Mouse (Mus musculus): ENCODE data around the gene Ccnl2.
A peak's percentile ranks its signal among the peaks of the same experiment; 100 is the strongest.

The Ccnl2 gene

DNA sequence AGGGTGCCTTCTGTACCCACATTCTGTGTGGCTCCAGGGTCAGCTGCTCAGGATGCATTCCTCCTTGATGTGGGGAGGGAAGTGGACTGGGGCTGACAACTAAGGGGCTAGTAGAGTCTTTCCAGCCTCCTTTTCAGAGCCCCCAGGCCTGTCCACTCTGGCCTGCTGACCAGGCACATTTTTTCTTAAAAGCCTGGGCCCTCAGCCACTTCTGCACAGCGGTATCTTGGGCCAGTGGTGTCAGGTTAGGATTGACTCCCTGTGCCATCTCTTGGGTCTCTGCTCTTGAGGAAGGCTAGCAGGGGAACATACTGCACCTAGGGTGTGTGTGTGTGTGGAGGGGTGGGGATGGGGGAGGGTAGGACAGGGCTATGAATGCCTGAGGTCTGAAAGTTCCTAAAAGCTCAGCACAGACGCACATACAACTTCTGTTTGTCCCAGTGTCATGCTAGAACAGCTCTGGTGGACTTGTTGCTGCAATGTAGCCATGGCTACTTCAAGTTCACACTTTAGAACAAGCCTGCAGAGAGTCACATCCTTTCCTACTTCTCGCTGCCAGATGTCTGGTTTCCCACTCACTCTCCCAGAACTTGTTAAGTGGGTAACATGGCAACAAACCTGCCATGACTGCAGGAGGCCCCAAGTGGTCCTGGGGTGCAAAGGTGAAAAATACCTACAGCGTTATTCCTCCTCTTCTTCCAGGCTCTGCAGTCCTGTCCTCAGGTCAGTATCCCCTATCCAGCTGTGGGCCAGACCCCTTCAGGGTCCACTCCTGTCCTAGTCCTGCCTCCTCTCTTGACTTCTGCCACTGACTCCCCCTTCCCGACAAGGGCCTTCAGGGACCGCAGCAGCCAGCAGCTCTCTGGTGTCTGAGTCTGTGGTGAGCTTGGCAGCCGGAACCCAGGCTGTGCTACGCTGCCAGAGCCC, 28.1 kb downstream of the Ccnl2 start:
- peak; percentile 5 for DNase-seq

DNA sequence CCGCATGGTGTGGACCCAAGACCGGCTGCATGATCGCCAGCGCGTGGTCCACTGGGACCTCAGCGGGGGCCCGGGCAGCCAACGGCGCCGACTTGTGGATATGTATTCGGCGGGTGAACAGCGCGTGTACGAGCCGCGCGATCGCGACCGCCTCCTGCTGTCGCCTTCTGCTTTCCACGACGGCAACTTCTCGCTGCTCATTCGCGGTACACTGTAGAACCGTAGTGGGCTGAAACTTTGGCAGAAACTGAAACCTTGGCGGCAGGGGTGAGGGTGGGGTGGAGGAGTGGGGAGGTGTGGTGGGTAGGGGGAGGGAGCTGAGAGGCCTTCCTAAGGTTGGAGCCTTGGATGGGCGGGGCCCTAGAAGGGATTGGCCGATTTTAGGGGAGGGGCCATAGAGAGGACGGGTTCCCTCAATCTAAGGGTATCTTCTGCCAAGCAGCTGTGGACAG, 28.7 kb downstream of the Ccnl2 start:
- DNase-seq: peak; percentile 34

DNA sequence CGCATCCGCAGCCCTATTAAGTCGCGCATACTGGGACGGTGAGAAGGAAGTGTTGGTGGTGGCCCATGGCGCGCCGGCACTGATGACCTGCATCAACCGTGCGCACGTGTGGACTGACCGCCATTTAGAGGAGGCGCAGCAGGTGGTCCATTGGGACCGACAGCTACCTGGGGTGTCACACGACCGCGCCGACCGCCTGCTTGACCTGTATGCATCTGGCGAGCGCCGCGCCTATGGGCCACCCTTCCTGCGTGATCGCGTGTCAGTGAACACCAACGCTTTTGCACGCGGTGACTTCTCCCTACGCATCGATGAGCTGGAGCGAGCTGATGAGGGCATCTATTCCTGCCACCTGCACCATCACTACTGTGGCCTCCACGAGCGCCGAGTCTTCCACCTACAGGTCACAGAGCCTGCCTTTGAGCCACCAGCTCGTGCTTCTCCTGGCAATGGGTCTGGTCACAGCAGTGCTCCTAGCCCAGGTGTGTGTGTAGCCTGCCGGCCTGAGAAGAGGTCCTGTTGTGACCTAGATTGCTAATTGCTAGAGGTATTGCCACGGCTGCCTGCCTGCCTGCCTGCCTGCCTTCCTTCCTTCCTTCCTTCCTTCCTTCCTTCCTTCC, 29.5 kb downstream of the Ccnl2 start:
- DNase-seq: peak; percentile 46

DNA sequence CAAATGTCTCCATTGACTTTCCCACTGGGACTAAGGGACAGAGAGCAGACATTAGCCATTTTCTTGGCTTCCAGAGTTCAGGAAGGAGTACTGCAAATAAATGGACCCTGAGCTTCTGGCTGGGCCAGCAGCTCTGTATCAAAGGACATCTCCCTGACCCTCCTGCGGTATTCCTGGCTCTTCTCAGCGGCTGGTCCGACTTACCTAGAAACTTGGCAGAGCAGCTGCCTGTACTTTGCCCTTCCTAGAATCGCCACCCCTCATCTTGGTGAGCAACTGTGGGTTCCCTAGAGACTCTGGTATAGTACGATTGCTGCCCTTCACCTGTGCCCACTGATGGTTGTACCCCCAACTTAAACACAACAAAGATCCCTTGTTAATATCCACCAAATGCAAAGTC, 30.9 kb downstream of the Ccnl2 start:
- DNase-seq: no peak

DNA sequence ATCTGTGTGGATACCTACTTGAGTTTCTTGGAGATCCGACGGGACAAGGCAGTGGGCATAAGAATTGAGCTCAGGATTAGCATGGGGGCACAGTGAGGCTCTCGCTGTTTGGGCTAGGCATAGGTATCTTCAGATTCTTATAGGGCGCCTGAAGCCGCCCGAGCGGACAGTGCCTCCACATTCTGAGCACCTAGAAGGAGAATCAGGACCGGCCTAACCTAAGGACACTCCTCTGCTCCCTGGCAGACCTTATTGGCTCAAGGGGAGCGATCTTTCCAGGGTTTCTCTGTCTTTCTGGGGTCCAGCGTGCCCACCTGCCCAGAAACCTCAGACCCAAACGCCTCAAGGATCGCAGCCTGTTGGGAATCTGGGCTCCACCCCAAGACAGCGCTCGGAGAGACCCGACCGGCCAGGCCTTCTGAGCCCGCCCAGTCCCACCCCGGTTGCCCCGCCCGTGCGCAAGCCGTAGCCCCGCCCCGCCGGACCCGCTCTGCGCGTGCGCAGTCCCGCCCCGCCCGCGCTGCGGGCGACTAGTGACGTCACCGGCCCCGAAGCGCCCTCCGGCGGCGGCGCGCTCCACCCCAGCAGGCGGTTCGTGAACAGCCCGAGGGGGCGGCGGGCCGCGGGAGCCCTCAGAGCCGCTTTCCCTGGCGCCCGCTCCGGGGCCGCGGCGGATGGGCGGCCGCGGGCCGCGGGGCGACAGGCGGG, 34.7 kb downstream of the Ccnl2 start, which contains the start of gene Dvl1:
Gene Dvl1, plus strand, starts transcription at position 532 of the 708 bp plus-strand sequence.
- peak; percentile 93 for DNase-seq

DNA sequence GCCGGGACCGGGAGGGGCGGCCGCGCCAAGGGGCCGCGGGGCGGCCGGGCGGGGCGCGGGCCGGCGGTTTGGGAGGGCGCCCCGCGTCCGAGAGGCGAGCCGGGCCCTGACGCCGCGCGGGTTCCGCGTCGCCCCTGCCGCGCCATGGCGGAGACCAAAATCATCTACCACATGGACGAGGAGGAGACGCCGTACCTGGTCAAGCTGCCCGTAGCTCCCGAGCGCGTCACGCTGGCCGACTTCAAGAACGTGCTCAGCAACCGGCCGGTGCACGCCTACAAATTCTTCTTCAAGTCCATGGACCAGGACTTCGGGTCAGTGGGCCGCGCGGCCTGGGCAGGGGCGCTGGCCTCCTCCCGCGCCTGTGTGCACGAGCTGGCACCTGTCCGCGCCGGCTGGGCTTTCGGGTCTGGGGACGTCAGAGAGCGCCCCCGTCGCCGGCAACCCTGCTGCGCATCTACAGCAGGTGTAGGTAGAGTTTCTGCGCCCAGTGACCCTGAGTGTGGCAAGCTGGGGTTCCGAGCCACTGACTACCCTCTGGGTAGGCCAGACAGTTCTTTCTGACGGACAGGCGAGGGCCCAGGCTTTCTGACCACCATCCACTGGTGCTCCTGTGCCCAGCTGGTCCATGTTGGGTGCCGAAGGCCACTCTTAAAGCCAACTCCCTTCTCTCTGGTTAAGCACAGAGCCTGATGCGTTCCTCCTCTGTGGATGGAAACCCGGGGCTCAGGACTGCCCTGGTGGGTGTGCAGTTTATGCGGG, 35.5 kb downstream of the Ccnl2 start:
- DNase-seq: no peak

DNA sequence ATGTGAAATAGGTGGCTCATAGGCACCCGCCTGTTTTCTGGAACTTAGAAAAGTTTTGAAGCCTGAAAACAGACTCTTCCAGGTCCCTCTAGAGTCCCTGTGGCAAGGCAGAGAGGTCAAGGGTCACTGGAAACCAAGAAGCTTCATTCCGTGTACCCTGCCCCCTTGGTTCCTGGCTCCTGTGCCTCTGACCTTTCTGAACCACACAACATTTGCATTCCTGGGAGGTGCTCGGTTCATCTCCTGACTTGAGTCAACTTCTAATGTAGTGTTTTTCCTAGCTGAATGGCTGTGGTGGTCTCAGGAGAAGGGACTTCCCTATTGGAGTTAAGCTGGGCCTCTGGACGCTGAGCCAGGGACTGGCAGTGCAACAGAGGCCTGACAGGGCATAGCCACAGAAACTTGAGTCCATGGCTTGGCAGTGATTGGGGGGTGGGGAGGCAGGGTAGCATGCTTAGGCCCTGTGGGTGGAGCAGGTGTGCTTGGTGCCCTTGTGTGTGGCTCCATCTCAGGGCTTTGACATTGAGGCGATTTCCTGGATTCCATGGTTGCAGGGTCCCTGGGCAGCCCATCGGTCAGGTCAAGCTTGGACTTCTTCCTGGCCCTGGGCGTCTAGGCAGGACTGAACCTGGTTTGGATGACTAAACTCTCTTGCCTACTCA, 36.3 kb downstream of the Ccnl2 start:
- DNase-seq: no peak

DNA sequence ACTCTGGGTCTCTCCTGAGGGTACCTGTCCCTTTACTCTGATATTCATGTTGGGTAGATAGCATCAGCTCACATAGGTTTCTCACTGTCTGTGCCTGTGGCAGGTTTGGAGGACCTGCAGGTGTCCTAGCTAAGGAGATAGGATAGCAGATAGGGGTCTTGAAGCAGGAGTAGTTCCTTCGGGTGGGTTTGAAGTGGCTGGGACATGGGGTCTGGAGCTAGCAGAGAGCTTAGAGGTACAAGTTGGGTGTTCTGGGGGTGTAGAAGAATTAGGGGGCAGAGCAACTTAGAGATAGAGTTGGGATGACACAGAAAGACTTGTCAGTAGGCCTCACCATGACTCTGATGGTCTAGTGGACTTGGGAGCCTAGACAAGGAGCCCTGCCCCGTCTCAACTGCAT, 37.1 kb downstream of the Ccnl2 start:
- no peak for DNase-seq

DNA sequence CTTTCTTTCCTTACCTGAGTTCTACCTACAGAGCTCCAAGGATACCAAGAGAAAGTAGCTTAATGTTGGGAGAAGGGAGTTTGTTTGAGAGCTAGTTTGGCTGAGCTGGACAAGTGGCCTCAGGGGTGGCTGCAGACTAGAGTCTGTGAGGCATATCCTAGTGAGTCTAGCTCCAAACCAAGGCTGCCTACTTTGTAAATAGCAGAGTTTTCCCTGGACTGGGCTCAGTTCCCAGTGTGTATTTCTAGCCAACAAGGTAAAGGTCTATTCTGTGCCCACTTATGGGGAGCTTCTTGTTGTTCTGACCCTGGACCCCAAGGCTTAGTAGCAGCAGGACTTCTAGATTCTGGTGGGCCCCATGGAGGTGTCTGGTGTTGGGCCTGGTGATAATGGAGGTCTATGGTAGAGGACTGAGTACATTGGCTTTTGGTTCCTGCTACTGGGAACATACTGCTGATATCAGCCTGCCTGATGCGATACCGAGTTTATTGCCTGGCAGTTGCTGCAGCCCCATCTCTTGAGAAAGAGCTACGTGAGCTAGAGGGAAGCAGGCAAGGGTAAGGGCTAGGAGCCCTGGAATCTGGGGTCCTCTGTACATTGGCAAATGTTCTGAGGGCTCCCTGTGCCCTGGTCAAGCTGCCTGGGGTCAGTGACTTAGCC, 37.6 kb downstream of the Ccnl2 start:
- DNase-seq: no peak

DNA sequence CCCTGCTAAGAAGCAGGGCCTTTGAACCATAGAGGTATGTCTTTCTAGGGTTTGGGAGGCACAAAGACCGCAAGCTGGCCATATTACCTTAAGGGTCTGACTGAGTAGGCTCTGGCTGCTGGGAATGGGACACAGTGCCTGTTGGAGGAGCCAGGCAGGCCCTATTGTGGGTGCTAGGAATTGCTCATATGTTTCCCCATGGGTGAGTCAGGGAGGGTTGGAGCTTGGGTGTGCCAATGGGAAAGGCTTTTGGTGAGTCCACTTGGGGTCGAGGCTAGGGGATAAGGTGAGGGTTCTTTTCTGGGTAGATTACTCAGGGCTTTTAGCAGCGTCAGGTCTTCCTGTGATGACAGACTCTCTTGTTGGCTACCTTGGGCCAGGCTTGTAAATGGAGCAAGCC, 39.1 kb downstream of the Ccnl2 start:
- no peak for DNase-seq

DNA sequence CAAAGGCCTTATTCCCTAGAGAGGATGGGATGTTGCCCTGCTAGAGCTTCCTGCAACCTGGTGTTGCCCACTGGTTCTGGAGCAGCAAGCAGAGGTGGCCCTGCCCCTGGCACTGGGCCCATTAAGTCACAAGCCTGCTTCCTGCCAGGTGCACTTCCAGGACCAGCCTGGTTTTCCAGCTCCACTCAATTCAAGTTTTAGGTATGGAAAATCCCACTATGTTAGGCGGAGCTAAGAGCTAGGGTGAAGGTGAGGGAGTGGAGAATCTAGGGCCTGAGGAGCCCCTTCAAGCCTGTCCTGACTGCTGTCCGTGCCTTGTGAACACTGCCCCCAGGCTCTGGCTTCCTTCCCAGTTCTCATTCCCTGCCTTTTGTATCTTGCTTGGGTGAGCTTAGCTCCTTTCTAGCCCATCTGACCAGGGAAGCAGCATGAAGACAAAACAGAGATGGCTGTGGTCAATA, 39.7 kb downstream of the Ccnl2 start:
- DNase-seq: peak; percentile 53

DNA sequence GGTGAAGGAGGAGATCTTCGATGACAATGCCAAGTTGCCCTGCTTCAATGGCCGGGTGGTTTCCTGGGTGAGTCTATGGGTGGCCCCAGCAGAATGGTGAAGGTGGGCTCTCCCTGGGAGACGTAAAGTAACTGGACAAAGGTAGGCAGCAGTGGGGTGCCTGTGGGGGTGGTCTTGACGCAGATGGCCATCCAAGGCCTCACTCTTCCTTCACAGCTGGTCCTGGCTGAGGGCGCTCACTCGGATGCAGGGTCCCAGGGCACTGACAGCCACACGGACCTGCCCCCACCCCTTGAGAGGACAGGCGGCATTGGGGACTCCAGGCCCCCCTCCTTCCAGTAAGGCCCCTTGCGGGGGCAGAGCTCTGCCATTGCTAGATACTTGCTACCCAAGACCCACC, 41.1 kb downstream of the Ccnl2 start:
- DNase-seq: no peak

DNA sequence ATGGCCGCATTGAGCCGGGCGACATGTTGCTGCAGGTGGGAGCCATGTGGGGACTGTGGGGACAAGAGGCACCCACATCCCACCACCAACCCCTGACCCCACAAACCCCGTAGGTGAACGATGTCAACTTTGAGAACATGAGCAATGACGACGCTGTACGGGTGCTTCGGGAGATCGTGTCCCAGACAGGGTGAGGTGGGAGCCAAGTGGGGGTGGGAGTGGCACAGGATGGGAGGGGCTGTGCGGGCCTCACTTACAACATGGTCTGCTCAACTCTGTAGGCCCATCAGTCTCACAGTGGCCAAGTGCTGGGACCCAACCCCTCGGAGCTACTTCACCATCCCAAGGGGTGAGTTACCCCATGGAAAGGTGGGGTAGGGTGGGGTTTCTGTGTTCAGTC, 42.7 kb downstream of the Ccnl2 start:
- no peak for DNase-seq

DNA sequence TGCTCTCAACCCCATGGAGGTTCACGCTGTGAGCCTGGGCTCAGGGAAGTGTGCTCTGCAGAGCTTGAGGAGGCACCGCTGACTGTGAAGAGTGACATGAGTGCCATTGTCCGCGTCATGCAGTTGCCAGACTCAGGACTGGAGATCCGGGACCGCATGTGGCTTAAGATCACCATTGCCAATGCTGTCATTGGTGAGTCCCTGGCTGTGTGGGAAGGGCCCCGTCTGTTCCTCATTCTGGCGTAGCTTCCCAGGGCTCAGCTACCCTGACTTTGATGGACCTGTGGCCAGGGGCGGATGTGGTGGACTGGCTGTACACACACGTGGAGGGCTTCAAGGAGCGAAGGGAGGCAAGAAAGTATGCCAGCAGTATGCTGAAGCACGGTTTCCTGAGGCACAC, 43.8 kb downstream of the Ccnl2 start:
- no peak for DNase-seq

DNA sequence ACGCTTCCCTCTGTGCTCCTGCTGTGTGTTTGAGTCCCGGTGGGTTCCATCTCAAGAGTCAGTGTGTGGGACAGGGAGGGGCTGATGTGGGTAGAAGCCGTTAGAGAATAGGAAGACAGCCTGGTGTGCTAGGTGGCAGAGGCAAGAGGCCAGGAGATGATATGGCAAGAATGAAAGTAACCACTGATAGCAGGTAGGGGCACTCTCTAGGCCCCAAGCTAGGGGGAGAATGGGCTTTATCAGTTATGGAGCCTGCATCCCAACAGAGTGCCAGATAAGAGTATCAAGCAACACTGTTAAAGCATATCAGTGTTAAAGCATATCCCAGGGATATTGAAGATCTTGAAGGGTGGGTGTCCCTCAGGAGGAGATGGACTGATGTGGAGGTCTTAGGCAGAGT, 44.6 kb downstream of the Ccnl2 start:
- DNase-seq: no peak

DNA sequence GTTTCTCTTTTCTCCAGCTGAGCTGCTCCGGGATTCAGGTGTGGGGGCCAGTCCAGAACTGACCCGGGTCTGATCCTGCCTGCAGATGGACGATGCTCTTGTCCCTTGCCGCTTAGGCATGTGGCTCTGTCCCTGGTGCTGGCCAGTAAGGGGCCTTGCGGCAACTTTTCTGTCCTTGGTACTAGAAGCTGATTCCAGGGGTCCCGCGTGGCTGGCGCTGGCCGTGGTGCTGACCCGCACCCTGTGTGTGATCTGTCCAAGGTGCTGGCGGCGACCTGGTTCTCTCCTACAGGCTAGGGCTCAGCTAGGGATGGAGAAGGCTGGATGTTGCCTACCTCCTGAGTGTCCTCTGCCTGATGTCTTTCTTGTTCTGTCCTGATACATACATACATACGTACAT, 47.0 kb downstream of the Ccnl2 start:
- no peak for DNase-seq

DNA sequence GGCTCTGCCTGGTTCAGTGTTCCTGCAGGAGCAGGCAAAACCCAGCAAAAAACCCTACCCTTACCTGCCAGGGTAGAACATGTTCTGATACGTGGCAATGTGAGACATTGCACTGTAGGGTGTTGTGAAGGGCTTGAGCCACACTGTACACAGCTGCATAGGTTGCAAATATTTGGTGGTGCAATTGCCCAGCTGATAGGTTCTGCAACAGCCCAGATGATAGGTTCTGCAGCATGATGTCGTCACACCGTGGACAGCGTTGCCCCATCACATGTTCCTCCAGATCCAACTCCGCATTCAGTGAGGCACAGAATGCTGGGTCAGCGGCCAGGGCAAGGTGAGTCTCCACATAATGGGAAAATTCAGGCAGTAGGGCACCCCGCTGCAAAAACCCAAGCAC, 49.5 kb downstream of the Ccnl2 start:
- DNase-seq: no peak

DNA sequence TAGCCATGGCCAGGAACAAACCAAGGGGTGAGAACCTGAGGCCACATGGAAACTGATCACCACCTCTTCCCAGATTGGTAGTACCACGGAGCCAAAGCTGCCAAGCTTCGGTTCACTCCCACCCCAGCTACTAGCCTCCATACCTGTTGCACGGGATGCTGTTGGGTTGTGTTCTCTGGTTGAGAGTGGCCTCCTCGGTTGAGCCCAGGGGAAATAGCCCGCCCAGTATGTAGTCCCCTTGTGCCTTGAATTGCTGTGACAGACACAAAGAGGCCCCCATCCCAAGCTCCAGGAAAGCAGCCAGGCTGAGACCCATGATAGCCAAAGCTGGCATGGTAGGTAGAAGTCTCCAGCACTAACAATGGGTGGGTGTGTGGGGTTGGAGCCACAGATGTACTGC, 50.7 kb downstream of the Ccnl2 start, which contains the start of gene Tas1r3:
Gene Tas1r3, minus strand, starts transcription at position 362 of the 400 bp plus-strand sequence.
- peak; percentile 6 for DNase-seq

DNA sequence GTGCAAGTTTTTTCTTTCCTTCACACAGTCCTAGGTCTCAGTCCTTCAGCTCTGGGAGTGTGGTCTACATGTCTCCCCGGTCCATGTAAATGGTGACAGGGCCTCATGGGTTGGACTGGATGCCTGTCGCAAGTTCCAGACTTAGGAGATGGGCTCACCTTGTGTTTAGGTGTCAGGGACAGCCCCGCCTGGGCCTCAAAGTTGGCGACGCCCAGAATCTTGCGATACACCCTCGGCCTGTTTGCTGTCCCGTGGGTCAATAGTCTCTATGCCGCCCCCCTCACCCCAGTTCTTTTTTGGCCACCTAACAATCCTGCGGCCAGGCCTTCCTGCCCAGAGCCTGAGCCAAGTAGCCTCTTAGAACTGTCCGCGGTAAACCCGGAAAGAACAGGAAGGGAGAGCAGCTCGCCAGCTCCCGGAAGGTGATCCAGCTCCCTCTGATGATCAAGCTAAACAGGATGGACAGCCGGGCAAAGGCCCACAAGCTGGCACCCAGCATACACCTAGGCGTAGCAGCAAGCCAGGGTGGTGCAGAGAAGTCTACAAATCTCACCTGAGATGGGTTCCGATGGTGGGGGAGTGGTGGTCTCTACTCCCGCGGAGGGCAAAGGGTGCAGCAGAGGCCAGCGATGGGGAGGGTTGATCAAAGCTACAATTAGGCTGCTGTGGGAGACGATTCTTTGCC, 56.5 kb downstream of the Ccnl2 start:
- DNase-seq: no peak

DNA sequence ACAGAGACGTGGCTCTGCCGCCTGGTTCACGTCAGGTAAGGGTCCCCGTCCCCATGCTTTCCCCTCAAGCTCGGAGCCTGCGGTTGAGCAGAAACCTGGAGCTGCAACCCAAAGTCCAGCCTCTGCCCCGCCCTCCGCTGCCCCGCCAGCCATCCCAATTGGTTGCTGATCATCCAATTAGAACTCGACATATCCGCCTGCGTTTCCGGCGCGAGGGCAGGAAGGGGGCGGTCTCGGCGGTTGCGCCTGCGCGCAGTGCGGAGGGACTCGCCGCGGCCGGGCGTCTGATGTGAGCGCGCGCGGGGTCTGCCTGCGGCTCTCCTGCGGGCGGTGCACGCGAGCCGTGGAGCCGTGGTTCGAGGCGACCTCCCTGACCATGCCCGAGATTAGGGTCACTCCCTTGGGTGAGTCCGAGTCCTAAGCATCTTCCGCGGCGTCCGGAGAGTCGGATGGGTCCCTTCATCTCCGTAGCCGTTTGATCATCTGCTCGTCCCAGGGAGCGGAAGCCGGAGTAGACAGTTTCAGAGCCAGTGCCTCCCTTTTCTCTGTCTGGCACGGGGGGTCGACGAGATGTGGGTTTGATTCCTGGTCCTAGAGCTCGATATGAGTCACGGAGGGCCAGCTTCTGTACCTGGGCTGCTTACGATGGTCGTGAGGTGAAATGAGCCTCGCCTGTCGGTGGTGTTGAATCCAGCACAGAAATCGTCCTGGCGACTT, 57.2 kb downstream of the Ccnl2 start, which contains the start of the genes Cptp and Ints11:
Gene Cptp, minus strand, starts transcription at position 124 of the 717 bp plus-strand sequence.
Gene Ints11, plus strand, starts transcription at position 230 of the 717 bp plus-strand sequence.
- DNase-seq: peak; percentile 95
